Mouse (Mus musculus): ENCODE data around the gene Klhl29.
A peak's percentile ranks its signal among the peaks of the same experiment; 100 is the strongest.

Gene Klhl29

GRCm38 (mm10) chr12:5219913-5220575, 155.4 kb downstream of the Klhl29 start:
- no peak for DNase-seq (ENCODE audit: low spot score)

- no peak for DNase-seq (ENCODE audit: low spot score)
These were observed 159.4 kb downstream of the Klhl29 start for GRCm38 (mm10) chr12:5215836-5216747.

- no peak for DNase-seq (ENCODE audit: low spot score)
These were observed 161.2 kb downstream of the Klhl29 start for GRCm38 (mm10) chr12:5214266-5214665.

GRCm38 (mm10) chr12:5213339-5214104, 162.0 kb downstream of the Klhl29 start:
- peak; percentile 65 for DNase-seq (ENCODE audit: low spot score)

- DNase-seq (ENCODE audit: low spot score) = no peak
These were observed 163.6 kb downstream of the Klhl29 start for GRCm38 (mm10) chr12:5211884-5212283.

- peak; percentile 76 for DNase-seq (ENCODE audit: low spot score)
These were observed 164.7 kb downstream of the Klhl29 start for GRCm38 (mm10) chr12:5210786-5211185.

- no peak for DNase-seq (ENCODE audit: low spot score)
These were observed 167.3 kb downstream of the Klhl29 start for GRCm38 (mm10) chr12:5207941-5208905.

- DNase-seq (ENCODE audit: low spot score) = no peak
These were observed 168.3 kb downstream of the Klhl29 start for GRCm38 (mm10) chr12:5207172-5207571.

- no peak for DNase-seq (ENCODE audit: low spot score)
These were observed 171.2 kb downstream of the Klhl29 start for GRCm38 (mm10) chr12:5204071-5204840.

- DNase-seq (ENCODE audit: low spot score) = no peak
These were observed 172.1 kb downstream of the Klhl29 start for GRCm38 (mm10) chr12:5203385-5203784.

- no peak for DNase-seq (ENCODE audit: low spot score)
These were observed 177.2 kb downstream of the Klhl29 start for GRCm38 (mm10) chr12:5198254-5198653.

GRCm38 (mm10) chr12:5194176-5194575, 181.3 kb downstream of the Klhl29 start:
- no peak for DNase-seq (ENCODE audit: low spot score)

GRCm38 (mm10) chr12:5192380-5192718, 183.1 kb downstream of the Klhl29 start:
- no peak for DNase-seq (ENCODE audit: low spot score)

GRCm38 (mm10) chr12:5191628-5192379, 183.7 kb downstream of the Klhl29 start:
- no peak for DNase-seq (ENCODE audit: low spot score)

- DNase-seq (ENCODE audit: low spot score) = no peak
These were observed 184.3 kb downstream of the Klhl29 start for GRCm38 (mm10) chr12:5191206-5191605.

- no peak for DNase-seq (ENCODE audit: low spot score)
These were observed 185.9 kb downstream of the Klhl29 start for GRCm38 (mm10) chr12:5189446-5190150.

GRCm38 (mm10) chr12:5188899-5189298, 186.6 kb downstream of the Klhl29 start:
- no peak for DNase-seq (ENCODE audit: low spot score)

- no peak for DNase-seq (ENCODE audit: low spot score)
These were observed 187.6 kb downstream of the Klhl29 start for GRCm38 (mm10) chr12:5187773-5188333.

- no peak for DNase-seq (ENCODE audit: low spot score)
These were observed 188.8 kb downstream of the Klhl29 start for GRCm38 (mm10) chr12:5186645-5187044.
